In the genomic region with DNA sequence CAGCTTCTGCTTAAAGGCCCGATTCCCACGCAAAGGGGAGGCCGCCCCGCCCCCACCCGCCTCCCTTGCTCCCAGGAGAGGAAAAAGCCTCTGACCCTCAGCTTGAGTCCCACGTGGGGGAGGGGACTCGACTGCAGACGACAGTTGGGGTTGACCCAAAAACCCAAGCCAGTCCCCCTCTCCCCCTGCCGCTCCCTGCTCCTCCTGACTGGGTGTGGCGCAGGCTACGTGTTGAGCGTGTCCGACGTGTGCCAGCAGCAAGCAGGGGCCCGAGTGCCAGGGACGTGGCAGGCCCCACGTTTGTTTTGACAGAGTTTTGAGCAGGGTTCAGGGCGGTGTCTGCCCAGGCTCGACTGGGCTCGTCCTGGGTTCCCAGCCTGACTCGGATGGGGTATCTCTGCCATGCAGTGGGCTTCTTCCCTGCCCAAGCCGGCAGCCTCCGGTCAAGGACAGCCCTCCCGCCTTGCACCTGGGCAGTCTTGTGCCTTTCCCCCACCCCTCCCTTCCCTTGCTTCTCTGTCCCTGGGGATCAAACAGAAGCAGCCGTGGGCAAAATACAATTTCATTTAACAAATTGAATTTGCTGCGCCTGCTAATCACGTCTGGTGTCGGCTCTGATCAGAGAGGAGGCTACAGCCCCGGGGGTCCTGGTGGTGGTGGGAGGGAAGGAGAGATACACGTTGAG, we compare ENCODE assay signal across 8 mouse cellular contexts. TPM values are rescaled to one million over a fixed set of nuclear protein-coding genes. Genes with fewer than 3 reads are reported as not detected.
DNase-seq lines count a peak whose midpoint lies in the region; ATAC-seq and TF ChIP-seq lines count a peak whose summit lies in the region.

No protein-coding gene starts in this region.

- H3K9ac ChIP-seq in hindbrain, embryonic 13.5 days, result peak overlapping the region; percentile 35; the same call in 1 of the 2 replicates
- H3K9ac ChIP-seq in liver, embryonic 16.5 days (ENCODE audit: low read depth, low read length), result peak overlapping the region; percentile 58
- peak overlapping the region; percentile 54 for H3K9ac ChIP-seq in stomach, postnatal 0 days (ENCODE audit: low read length)

- peaks cover 51% of the 10 kb centered on the region for H3K27me3 ChIP-seq in hindbrain, embryonic 13.5 days
- peaks cover 32% of the 10 kb centered on the region for H3K27me3 ChIP-seq in liver, embryonic 16.5 days (ENCODE audit: control insufficient read depth, insufficient read depth, low read depth, low read length)
- H3K27me3 ChIP-seq in stomach, postnatal 0 days (ENCODE audit: control insufficient read depth, insufficient read depth, low read length), result no peaks in the 10 kb centered on the region

- peaks cover 24% of the 10 kb centered on the region for H3K36me3 ChIP-seq in hindbrain, embryonic 13.5 days
- peaks cover 36% of the 10 kb centered on the region for H3K36me3 ChIP-seq in liver, embryonic 16.5 days (ENCODE audit: control insufficient read depth, insufficient read depth)
- H3K36me3 ChIP-seq in stomach, postnatal 0 days (ENCODE audit: control insufficient read depth, insufficient read depth, low read length), result peaks cover 10% of the 10 kb centered on the region; the same call in 1 of the 2 replicates

- ATAC-seq in hindbrain, embryonic 13.5 days (ENCODE audit: low FRiP score), result no peak
- peak; percentile 76 for ATAC-seq in liver, embryonic 16.5 days (ENCODE audit: low read depth)
- ATAC-seq in stomach, postnatal 0 days (ENCODE audit: low FRiP score, low TSS enrichment), result peak; percentile 22; the same call in 1 of the 2 replicates

- DNase-seq in adrenal gland, postnatal 36 days, result peak; percentile 29 to 51
- DNase-seq in adrenal gland, adult 8-10 months, result no peak
- DNase-seq in embryo, embryonic 10.5 days (ENCODE audit: low spot score), result peak; percentile 68
- peak; percentile 66 for DNase-seq in stomach, postnatal 0 days (ENCODE audit: low spot score)
- DNase-seq in frontal cortex, adult 2 months (ENCODE audit: extremely low spot score in 1 of 2, low spot score in 1 of 2), result no peak
- no peak for DNase-seq in left cerebral cortex, adult 8-10 months (ENCODE audit: low spot score in 2 of 2)

- no peak overlapping the region for H3K4me3 ChIP-seq in hindbrain, embryonic 13.5 days
- H3K4me3 ChIP-seq in liver, embryonic 16.5 days (ENCODE audit: low read depth, low read length), result peak overlapping the region; percentile 47
- H3K4me3 ChIP-seq in stomach, postnatal 0 days (ENCODE audit: low read depth, low read length), result peak overlapping the region; percentile 23

- no peak for TF ChIP-seq EP300 in stomach, postnatal 0 days (optimal IDR thresholded peaks at IDR 0.05)

- H3K4me1 ChIP-seq in hindbrain, embryonic 13.5 days (replicated peaks), result peaks cover 85% of the 10 kb centered on the region
- H3K4me1 ChIP-seq in liver, embryonic 16.5 days (ENCODE audit: control insufficient read depth, low read depth, low read length), result peaks cover 67% of the 10 kb centered on the region
- H3K4me1 ChIP-seq in stomach, postnatal 0 days (replicated peaks; ENCODE audit: control insufficient read depth, insufficient read depth), result peaks cover 23% of the 10 kb centered on the region

- no peaks in the 10 kb centered on the region for H3K9me3 ChIP-seq in hindbrain, embryonic 13.5 days
- H3K9me3 ChIP-seq in liver, embryonic 16.5 days (replicated peaks; ENCODE audit: control insufficient read depth, low read length), result no peaks in the 10 kb centered on the region
- no peaks in the 10 kb centered on the region for H3K9me3 ChIP-seq in stomach, postnatal 0 days (ENCODE audit: control insufficient read depth, low read length)

- 4% methylated on average over 28 of the region's 30 CpGs for WGBS in hindbrain, embryonic 13.5 days
- WGBS in liver, embryonic 16.5 days (ENCODE audit: insufficient replicate concordance), result 27% methylated on average over 30 of the region's 30 CpGs
- 13% methylated on average over 30 of the region's 30 CpGs for WGBS in stomach, postnatal 0 days

- TF ChIP-seq CTCF in stomach, postnatal 0 days (IDR thresholded peaks at IDR 0.05; ENCODE audit: low read depth), result no peak

- H3K27ac ChIP-seq in hindbrain, embryonic 13.5 days, result peak overlapping the region; percentile 35
- peak overlapping the region; percentile 90 for H3K27ac ChIP-seq in liver, embryonic 16.5 days (ENCODE audit: low read length)
- peak overlapping the region; percentile 82 for H3K27ac ChIP-seq in stomach, postnatal 0 days (replicated peaks)

- H3K4me2 ChIP-seq in hindbrain, embryonic 13.5 days, result peak overlapping the region; percentile 36; the same call in 1 of the 2 replicates
- peak overlapping the region; percentile 54 for H3K4me2 ChIP-seq in liver, embryonic 16.5 days (ENCODE audit: low read depth, low read length)
- peak overlapping the region; percentile 55 for H3K4me2 ChIP-seq in stomach, postnatal 0 days (replicated peaks; ENCODE audit: low read depth)

RNA-seq across cellular contexts. Expression of a gene that starts 2.0 kb away (rescaled TPM):
- total RNA-seq in adrenal gland, postnatal 36 days (2021), result 10 to 100 TPM; 29.7 to 45.6 TPM
- 10 to 100 TPM; 42.4 to 64.4 (median 50.7) TPM for total RNA-seq in adrenal gland, adult 8-10 months (2022)
- polyA plus RNA-seq in hindbrain, embryonic 13.5 days (2015; fragmentation: Nextera tagmentation; extraction: Ambion mirVana), result 13.4 and 15.5 TPM in 2 replicates
- polyA plus RNA-seq in liver, embryonic 16.5 days (2015; fragmentation: Nextera tagmentation; extraction: Ambion mirVana), result 62.5 and 67.9 TPM in 2 replicates
- polyA plus RNA-seq in stomach, postnatal 0 days (2015; fragmentation: Nextera tagmentation; extraction: Ambion mirVana), result 58.2 and 72.8 TPM in 2 replicates
- 10.3 and 10.8 TPM in 2 replicates for polyA plus RNA-seq in frontal cortex, adult 2 months (2012; rRNA removed)
- 1 to 10 TPM; 3.8 to 5.2 (median 4.6) TPM for total RNA-seq in left cerebral cortex, adult 8-10 months (2022)

RNA-seq across cellular contexts. Expression of a gene that starts 5.5 kb away (rescaled TPM):
- total RNA-seq in adrenal gland, postnatal 36 days (2021), result 10 to 100 TPM; 46.8 to 47.1 TPM
- total RNA-seq in adrenal gland, adult 8-10 months (2022), result 10 to 100 TPM; 45.3 to 56.0 (median 49.8) TPM
- 52.7 and 57.5 TPM in 2 replicates for polyA plus RNA-seq in hindbrain, embryonic 13.5 days (2015; fragmentation: Nextera tagmentation; extraction: Ambion mirVana)
- 180 and 183 TPM in 2 replicates for polyA plus RNA-seq in liver, embryonic 16.5 days (2015; fragmentation: Nextera tagmentation; extraction: Ambion mirVana)
- polyA plus RNA-seq in stomach, postnatal 0 days (2015; fragmentation: Nextera tagmentation; extraction: Ambion mirVana), result 38.9 and 40.9 TPM in 2 replicates
- 45.3 and 46.6 TPM in 2 replicates for polyA plus RNA-seq in frontal cortex, adult 2 months (2012; rRNA removed)
- total RNA-seq in left cerebral cortex, adult 8-10 months (2022), result 10 to 100 TPM; 24.4 to 33.6 (median 25.7) TPM

RNA-seq across cellular contexts. Expression of a gene that starts 15.2 kb away (rescaled TPM):
- 1 to 10 TPM; 2.2 to 3.4 TPM for total RNA-seq in adrenal gland, postnatal 36 days (2021)
- total RNA-seq in adrenal gland, adult 8-10 months (2022), result 1 to 10 TPM in 3 of 4 experiments, under 1 TPM in 1; 0.87 to 4.6 (median 3.7) TPM
- 2.5 TPM in 2 replicates for polyA plus RNA-seq in hindbrain, embryonic 13.5 days (2015; fragmentation: Nextera tagmentation; extraction: Ambion mirVana)
- 0.59 and 0.65 TPM in 2 replicates for polyA plus RNA-seq in liver, embryonic 16.5 days (2015; fragmentation: Nextera tagmentation; extraction: Ambion mirVana)
- polyA plus RNA-seq in stomach, postnatal 0 days (2015; fragmentation: Nextera tagmentation; extraction: Ambion mirVana), result 0.23 and 0.40 TPM in 2 replicates
- 8.8 and 9.8 TPM in 2 replicates for polyA plus RNA-seq in frontal cortex, adult 2 months (2012; rRNA removed)
- 1 to 10 TPM; 2.3 to 4.5 (median 3.0) TPM for total RNA-seq in left cerebral cortex, adult 8-10 months (2022)

RNA-seq across cellular contexts. Expression of a gene that starts 17.6 kb away (rescaled TPM):
- total RNA-seq in adrenal gland, postnatal 36 days (2021), result 1 to 10 TPM; 5.0 to 6.3 TPM
- total RNA-seq in adrenal gland, adult 8-10 months (2022), result 10 to 100 TPM in 3 of 4 experiments, 1 to 10 TPM in 1; 8.3 to 16.8 (median 13.2) TPM
- polyA plus RNA-seq in hindbrain, embryonic 13.5 days (2015; fragmentation: Nextera tagmentation; extraction: Ambion mirVana), result 139 and 176 TPM in 2 replicates
- 0.14 TPM in 1 of 2 replicates, not detected in the other for polyA plus RNA-seq in liver, embryonic 16.5 days (2015; fragmentation: Nextera tagmentation; extraction: Ambion mirVana)
- polyA plus RNA-seq in stomach, postnatal 0 days (2015; fragmentation: Nextera tagmentation; extraction: Ambion mirVana), result 2.7 and 4.0 TPM in 2 replicates
- polyA plus RNA-seq in frontal cortex, adult 2 months (2012; rRNA removed), result 9.3 and 12.1 TPM in 2 replicates
- 1 to 10 TPM; 6.6 to 9.7 (median 8.4) TPM for total RNA-seq in left cerebral cortex, adult 8-10 months (2022)

Comparison
In these comparisons a context has a peak if more than half of its experiments do, and no peak if none do; other contexts are left out.
1. DNase-seq: peak in adrenal gland, postnatal 36 days (2 of 2), embryo, embryonic 10.5 days (single experiment) and stomach, postnatal 0 days (single experiment); none in adrenal gland, adult 8-10 months (single experiment), frontal cortex, adult 2 months (0 of 2) and left cerebral cortex, adult 8-10 months (0 of 2).
2. H3K27ac ChIP-seq: peak in every context shown above with its lines; median percentile 90 in liver, embryonic 16.5 days; 82 in stomach, postnatal 0 days; 35 in hindbrain, embryonic 13.5 days.
3. Peak in every context shown above with its lines, with median percentiles within 50 percentile points of each other: H3K4me2 ChIP-seq and H3K9ac ChIP-seq.